Mouse (Mus musculus) forelimb bud, embryonic 11.5 days (tissue): ENCODE data around the gene 4930507D05Rik.
"Not testable (repeated sequence)": the region's sequence is repeated elsewhere in the genome, so short reads cannot be mapped to it uniquely, and the experiment has no call there.

Source experiments
- DNase-seq: peaks from one replicate; pipeline ENCODE4 v3.0.0-alpha.2; 2012; ENCODE audit warnings: low read depth, low spot score

Gene 4930507D05Rik

GRCm38 (mm10) chr10:62449364-62450279, at the start of gene 4930507D05Rik, which contains the start of gene Supv3l1:
Gene 4930507D05Rik (plus strand): TSS chr10:62449489.
Gene Supv3l1 (minus strand): TSS chr10:62449738.
- peak; percentile 88 for DNase-seq

GRCm38 (mm10) chr10:62401641-62402111, 47.6 kb upstream of the 4930507D05Rik start:
- DNase-seq: no peak

GRCm38 (mm10) chr10:62404901-62405300, 44.4 kb upstream of the 4930507D05Rik start:
- peak; percentile 29 for DNase-seq

GRCm38 (mm10) chr10:62410943-62411342, 38.3 kb upstream of the 4930507D05Rik start:
- peak; percentile 57 for DNase-seq

GRCm38 (mm10) chr10:62411431-62412410, 37.6 kb upstream of the 4930507D05Rik start:
- no peak for DNase-seq

GRCm38 (mm10) chr10:62412906-62413605, 36.2 kb upstream of the 4930507D05Rik start:
- no peak for DNase-seq

GRCm38 (mm10) chr10:62413606-62413982, 35.7 kb upstream of the 4930507D05Rik start:
- DNase-seq: no peak

- no peak for DNase-seq
Measured at GRCm38 (mm10) chr10:62418831-62419356, 30.4 kb upstream of the 4930507D05Rik start.

GRCm38 (mm10) chr10:62419422-62419821, 29.9 kb upstream of the 4930507D05Rik start:
- DNase-seq: no peak

- no peak for DNase-seq
Measured at GRCm38 (mm10) chr10:62420399-62420798, 28.9 kb upstream of the 4930507D05Rik start.

GRCm38 (mm10) chr10:62421127-62421526, 28.2 kb upstream of the 4930507D05Rik start:
- no peak for DNase-seq

GRCm38 (mm10) chr10:62422255-62422654, 27.0 kb upstream of the 4930507D05Rik start, which contains the start of gene Hkdc1:
Gene Hkdc1 (minus strand): TSS chr10:62422491.
- peak; percentile 18 for DNase-seq

- peak; percentile 72 for DNase-seq
Measured at GRCm38 (mm10) chr10:62425081-62425871, 24.0 kb upstream of the 4930507D05Rik start.

GRCm38 (mm10) chr10:62430427-62430826, 18.9 kb upstream of the 4930507D05Rik start:
- no peak for DNase-seq

- no peak for DNase-seq
Measured at GRCm38 (mm10) chr10:62450280-62450640, 971 bp downstream of the 4930507D05Rik start.

GRCm38 (mm10) chr10:62452001-62452400, 2.7 kb downstream of the 4930507D05Rik start:
- not testable (repeated sequence) for DNase-seq

GRCm38 (mm10) chr10:62461321-62461720, 12.0 kb downstream of the 4930507D05Rik start:
- DNase-seq: no peak

- no peak for DNase-seq
Measured at GRCm38 (mm10) chr10:62469736-62470135, 20.4 kb downstream of the 4930507D05Rik start.

GRCm38 (mm10) chr10:62471105-62471504, 21.8 kb downstream of the 4930507D05Rik start:
- peak; percentile 4 for DNase-seq

GRCm38 (mm10) chr10:62474944-62475343, 25.7 kb downstream of the 4930507D05Rik start:
- no peak for DNase-seq
